Mouse (Mus musculus): ENCODE data around the gene Chn1. TPM values are rescaled to one million over a fixed set of nuclear protein-coding genes. Genes with fewer than 3 reads are reported as not detected.

The Chn1 gene
- total and polyA plus RNA-seq, 3 experiments = 4.2 to 17.0 (median 9.9) TPM

DNA sequence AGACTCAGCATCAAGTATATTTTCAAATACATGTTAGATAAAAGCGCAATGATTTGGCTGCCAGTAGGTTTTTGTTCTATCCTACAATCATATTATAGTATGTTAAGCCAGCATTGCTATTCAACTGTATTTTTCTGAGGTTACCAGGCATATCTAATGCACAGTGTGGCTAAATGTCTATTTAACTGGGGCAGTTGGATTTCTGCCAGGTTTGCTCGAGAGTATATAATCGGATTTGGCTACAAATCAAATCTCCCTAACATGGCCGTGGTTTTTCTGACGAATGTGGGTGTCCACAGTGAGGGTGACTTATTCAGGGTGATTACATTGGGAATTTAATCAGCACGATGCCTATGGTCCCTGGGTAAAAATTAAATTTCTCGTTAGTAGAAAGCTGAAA, 4.7 kb upstream of the Chn1 start:
- H3K36me3 ChIP-seq (replicated peaks in 1 of 2; ENCODE audit: control insufficient read depth in 1 of 2, insufficient read depth in 1 of 2, low read length in 1 of 2) = no peaks in the 10 kb centered on the region
- H3K4me1 ChIP-seq (ENCODE audit: control insufficient read depth in 1 of 2, insufficient read depth in 2 of 2) = peaks cover 0 to 7% of the 10 kb centered on the region in 2 experiments; a peak in 2 of 4 replicates
- no peaks in the 10 kb centered on the region for H3K79me2 ChIP-seq (replicated peaks; ENCODE audit: control insufficient read depth, extremely low read depth, insufficient read depth, poor library complexity, severe bottlenecking)
- no peak overlapping the region for H3K4me2 ChIP-seq (ENCODE audit: insufficient read depth, low read depth, poor library complexity, severe bottlenecking)
- TF ChIP-seq EP300 (IDR thresholded peaks at IDR 0.05; ENCODE audit: low read length) = no peak
- TF ChIP-seq MAFK (IDR thresholded peaks at IDR 0.05; ENCODE audit: insufficient replicate concordance, low read length) = no peak
- no peak for TF ChIP-seq PAX5 (IDR thresholded peaks at IDR 0.05; ENCODE audit: low read length)
- TF ChIP-seq GABPA (IDR thresholded peaks at IDR 0.05; ENCODE audit: insufficient replicate concordance, low read depth, low read length) = no peak
- no peak for TF ChIP-seq MYC (IDR thresholded peaks at IDR 0.05; ENCODE audit: low read depth, low read length)
- TF ChIP-seq SMC3 (IDR thresholded peaks at IDR 0.05; ENCODE audit: low read depth, low read length) = no peak
- no peak for TF ChIP-seq MXI1 (IDR thresholded peaks at IDR 0.05; ENCODE audit: low read depth, low read length)
- TF ChIP-seq POLR2A (IDR thresholded peaks at IDR 0.05; ENCODE audit: low read depth, low read length) = no peak
- no peak for TF ChIP-seq MEF2A (IDR thresholded peaks at IDR 0.05; ENCODE audit: borderline replicate concordance, low read depth, low read length)
- TF ChIP-seq TCF12 (IDR thresholded peaks at IDR 0.05; ENCODE audit: low read depth, low read length) = no peak
- TF ChIP-seq NRF1 (IDR thresholded peaks at IDR 0.05; ENCODE audit: low read depth, low read length) = no peak
- no peak for TF ChIP-seq MAZ (IDR thresholded peaks at IDR 0.05; ENCODE audit: low read depth, low read length)
- no peak for TF ChIP-seq JUND (conservative IDR thresholded peaks at IDR 0.05; ENCODE audit: low read depth, low read length)
- peaks cover 26% of the 10 kb centered on the region for H3K27me3 ChIP-seq (replicated peaks)
- H3K9ac ChIP-seq (ENCODE audit: insufficient read depth, low read depth) = no peak overlapping the region
- DNase-seq (ENCODE audit: extremely low read depth) = no peak
- dilution Hi-C loops (cut with MboI; ENCODE audit: extremely low pct_ligation_motif_present, extremely low pct_unique_long_range_greater_than_20kb, low sequenced_read_pairs) = no loop called here
- no peak overlapping the region for H3K4me3 ChIP-seq (replicated peaks in 1 of 3; ENCODE audit: low read depth in 2 of 3, low read length in 2 of 3, poor library complexity in 1 of 3)
- H3K27ac ChIP-seq (ENCODE audit: insufficient read depth, low read depth) = no peak overlapping the region
- in situ Hi-C loops (cut with MboI; ENCODE audit: low pct_ligation_motif_present, low pct_unique_long_range_greater_than_20kb, low sequenced_read_pairs) = no loop called here
- H3K9me3 ChIP-seq (replicated peaks; ENCODE audit: low read length) = no peaks in the 10 kb centered on the region

DNA sequence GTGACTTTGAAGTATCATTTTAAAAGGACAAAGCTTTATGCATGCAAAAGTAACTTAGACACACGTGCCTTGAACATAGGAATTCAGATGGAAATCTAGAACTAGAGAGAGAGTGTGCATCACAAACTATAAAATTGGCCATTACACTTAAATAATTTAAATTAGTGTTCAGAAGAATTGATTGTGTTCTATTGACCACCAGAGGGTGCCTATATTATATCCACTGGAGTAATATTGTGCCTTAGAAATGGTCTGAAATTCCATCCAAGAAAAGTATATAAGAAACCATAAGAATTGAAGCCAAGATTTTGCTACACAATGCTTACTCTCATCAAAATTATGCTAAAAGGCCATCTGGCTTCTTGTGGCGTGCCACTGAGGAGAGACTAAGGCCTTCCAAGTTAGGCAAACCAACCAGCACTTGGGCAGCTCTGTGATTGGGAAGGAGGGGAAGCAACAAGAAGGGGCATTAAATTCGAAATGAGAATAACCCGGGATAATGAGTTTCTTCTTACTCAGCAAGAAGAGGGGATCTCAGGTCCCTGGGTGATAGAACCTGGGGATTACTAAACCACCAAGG, 4.0 kb upstream of the Chn1 start:
- H3K27ac ChIP-seq (ENCODE audit: insufficient read depth, low read depth) = no peak overlapping the region
- dilution Hi-C loops (cut with MboI; ENCODE audit: extremely low pct_ligation_motif_present, extremely low pct_unique_long_range_greater_than_20kb, low sequenced_read_pairs) (no loop called here), in situ Hi-C loops (cut with MboI; ENCODE audit: low pct_ligation_motif_present, low pct_unique_long_range_greater_than_20kb, low sequenced_read_pairs) (no loop called here)
- DNase-seq (ENCODE audit: extremely low read depth) = no peak
- peak; percentile 5; the same call in 1 of the 2 replicates for TF ChIP-seq SMC3 (IDR thresholded peaks at IDR 0.05; ENCODE audit: low read depth, low read length)
- TF ChIP-seq ZMIZ1 (IDR thresholded peaks at IDR 0.05; ENCODE audit: low read depth, low read length) = no peak
- TF ChIP-seq CTCF (conservative IDR thresholded peaks at IDR 0.05 in 1 of 2, IDR thresholded peaks at IDR 0.05 in 1 of 2; ENCODE audit: low read depth in 2 of 2, low read length in 2 of 2) = 0 out of 4 replicates have a peak, but pooled peaks of 1 of the 2 experiments have one; percentile 3
- TF ChIP-seq USF2 (conservative IDR thresholded peaks at IDR 0.05; ENCODE audit: low read depth, low read length) = no peak
- no peak for TF ChIP-seq USF1 (IDR thresholded peaks at IDR 0.05; ENCODE audit: low read depth, low read length)
- no peak for TF ChIP-seq NELFE (IDR thresholded peaks at IDR 0.05; ENCODE audit: low read depth, low read length)
- no peaks in the 10 kb centered on the region for H3K79me2 ChIP-seq (replicated peaks; ENCODE audit: control insufficient read depth, extremely low read depth, insufficient read depth, poor library complexity, severe bottlenecking)
- peaks cover 0 to 7% of the 10 kb centered on the region in 2 experiments; a peak in 2 of 4 replicates for H3K4me1 ChIP-seq (ENCODE audit: control insufficient read depth in 1 of 2, insufficient read depth in 2 of 2)
- no peak overlapping the region for H3K4me2 ChIP-seq (ENCODE audit: insufficient read depth, low read depth, poor library complexity, severe bottlenecking)
- no peaks in the 10 kb centered on the region for H3K36me3 ChIP-seq (replicated peaks in 1 of 2; ENCODE audit: control insufficient read depth in 1 of 2, insufficient read depth in 1 of 2, low read length in 1 of 2)
- H3K4me3 ChIP-seq (replicated peaks in 1 of 3; ENCODE audit: low read depth in 2 of 3, low read length in 2 of 3, poor library complexity in 1 of 3) = no peak overlapping the region
- H3K9ac ChIP-seq (ENCODE audit: insufficient read depth, low read depth) = no peak overlapping the region
- no peaks in the 10 kb centered on the region for H3K9me3 ChIP-seq (replicated peaks; ENCODE audit: low read length)
- H3K27me3 ChIP-seq (replicated peaks) = peaks cover 30% of the 10 kb centered on the region
